Comparison of ENCODE assay signal across 21 mouse cellular contexts in genomic region chr5:107279263-107279662, GRCm38 (mm10). TPM values are rescaled to one million over a fixed set of nuclear protein-coding genes. Genes with fewer than 3 reads are reported as not detected.
DNase-seq lines count a peak whose midpoint lies in the region; ATAC-seq and TF ChIP-seq lines count a peak whose summit lies in the region.
"Had no signal": no experiment of that assay in that cellular context is flagged by ENCODE, and none has a peak within 500 bp of the region (broad histone marks: within the 10 kb centered on the region; RNA-seq: fewer than 3 reads in every experiment).

No protein-coding gene starts in this region.

- no peaks in the 10 kb centered on the region for H3K9me3 ChIP-seq in midbrain, postnatal 0 days (ENCODE audit: low read length)
- H3K9me3 ChIP-seq in midbrain, embryonic 13.5 days: peaks cover 4% of the 10 kb centered on the region; the same call in 1 of the 2 replicates
- H3K9me3 ChIP-seq in stomach, postnatal 0 days (ENCODE audit: control insufficient read depth, low read length): no peaks in the 10 kb centered on the region
- no peaks in the 10 kb centered on the region for H3K9me3 ChIP-seq in intestine, postnatal 0 days (ENCODE audit: control insufficient read depth)
- H3K9me3 ChIP-seq: embryonic facial prominence, embryonic 15.5 days; forebrain, embryonic 15.5 days; midbrain, embryonic 10.5 days had no signal

- 68% methylated on average over 4 of the region's 4 CpGs for WGBS in midbrain, postnatal 0 days
- 77% methylated on average over 4 of the region's 4 CpGs for WGBS in midbrain, embryonic 13.5 days
- 4% methylated on average over 4 of the region's 4 CpGs for WGBS in cerebellum, adult 2 months
- 36% methylated on average over 4 of the region's 4 CpGs for WGBS in stomach, postnatal 0 days
- WGBS in intestine, postnatal 0 days: 73% methylated on average over 4 of the region's 4 CpGs

- TF ChIP-seq CTCF in midbrain, postnatal 0 days (IDR thresholded peaks at IDR 0.05): no peak
- no peak for TF ChIP-seq CTCF in cerebellum, adult 2 months (IDR thresholded peaks at IDR 0.05; ENCODE audit: borderline replicate concordance, insufficient read depth, low read depth, low read length)
- no peak for TF ChIP-seq CTCF in stomach, postnatal 0 days (IDR thresholded peaks at IDR 0.05; ENCODE audit: low read depth)
- TF ChIP-seq CTCF in intestine, postnatal 0 days (IDR thresholded peaks at IDR 0.05; ENCODE audit: low read depth): no peak

- H3K4me1 ChIP-seq in midbrain, postnatal 0 days (ENCODE audit: insufficient read depth, low read length): no peaks in the 10 kb centered on the region
- no peaks in the 10 kb centered on the region for H3K4me1 ChIP-seq in midbrain, embryonic 13.5 days (replicated peaks)
- H3K4me1 ChIP-seq in cerebellum, adult 2 months (ENCODE audit: control insufficient read depth, insufficient read depth, low read length): peaks cover 45% of the 10 kb centered on the region
- H3K4me1 ChIP-seq in stomach, postnatal 0 days (replicated peaks; ENCODE audit: control insufficient read depth, insufficient read depth): no peaks in the 10 kb centered on the region; the same call in 1 of the 2 replicates
- H3K4me1 ChIP-seq in intestine, postnatal 0 days (replicated peaks; ENCODE audit: control insufficient read depth, insufficient read depth, low read length): no peaks in the 10 kb centered on the region
- H3K4me1 ChIP-seq: forebrain, embryonic 15.5 days had no signal

- H3K4me3 ChIP-seq in midbrain, postnatal 0 days (ENCODE audit: low read depth, low read length): no peak overlapping the region
- no peak overlapping the region for H3K4me3 ChIP-seq in midbrain, embryonic 13.5 days (replicated peaks)
- no peak overlapping the region for H3K4me3 ChIP-seq in cerebellum, adult 2 months (replicated peaks; ENCODE audit: insufficient read depth, low read depth, low read length)
- H3K4me3 ChIP-seq in stomach, postnatal 0 days (ENCODE audit: low read depth, low read length): no peak overlapping the region
- no peak overlapping the region for H3K4me3 ChIP-seq in intestine, postnatal 0 days (ENCODE audit: low read depth, low read length)
- H3K4me3 ChIP-seq: embryonic facial prominence, embryonic 15.5 days; forebrain, embryonic 15.5 days; heart, embryonic 13.5 days; midbrain, embryonic 10.5 days had no signal

- no peaks in the 10 kb centered on the region for H3K27me3 ChIP-seq in midbrain, postnatal 0 days (ENCODE audit: insufficient read depth, low read length)
- H3K27me3 ChIP-seq in midbrain, embryonic 13.5 days: no peaks in the 10 kb centered on the region
- H3K27me3 ChIP-seq in cerebellum, adult 2 months (ENCODE audit: control insufficient read depth, insufficient read depth, low read length): no peaks in the 10 kb centered on the region
- H3K27me3 ChIP-seq in stomach, postnatal 0 days (ENCODE audit: control insufficient read depth, insufficient read depth, low read length): no peaks in the 10 kb centered on the region
- no peaks in the 10 kb centered on the region for H3K27me3 ChIP-seq in intestine, postnatal 0 days (replicated peaks; ENCODE audit: control insufficient read depth, insufficient read depth, low read length)
- H3K27me3 ChIP-seq: embryonic facial prominence, embryonic 15.5 days; heart, embryonic 13.5 days had no signal

- ATAC-seq in midbrain, postnatal 0 days (ENCODE audit: low FRiP score): no peak
- ATAC-seq in midbrain, embryonic 13.5 days: no peak
- no peak for ATAC-seq in stomach, postnatal 0 days (ENCODE audit: low FRiP score, low TSS enrichment)
- ATAC-seq in intestine, postnatal 0 days: no peak
- ATAC-seq: forebrain, embryonic 15.5 days had no signal

- H3K36me3 ChIP-seq in midbrain, postnatal 0 days (ENCODE audit: insufficient read depth, low read length): no peaks in the 10 kb centered on the region
- H3K36me3 ChIP-seq in midbrain, embryonic 13.5 days: no peaks in the 10 kb centered on the region
- H3K36me3 ChIP-seq in stomach, postnatal 0 days (ENCODE audit: control insufficient read depth, insufficient read depth, low read length): no peaks in the 10 kb centered on the region
- H3K36me3 ChIP-seq in intestine, postnatal 0 days (ENCODE audit: control insufficient read depth, insufficient read depth): no peaks in the 10 kb centered on the region
- H3K36me3 ChIP-seq: embryonic facial prominence, embryonic 15.5 days; forebrain, embryonic 15.5 days; midbrain, embryonic 10.5 days had no signal

- peak; percentile 94 for DNase-seq in heart, adult 11 months
- DNase-seq in heart, adult 9 months (ENCODE audit: low spot score in 2 of 2): no peak
- peak; percentile 51 for DNase-seq in midbrain, postnatal 0 days (ENCODE audit: low spot score)
- DNase-seq in cerebellum, adult 2 months: peak; percentile 83 to 94
- no peak for DNase-seq in stomach, postnatal 0 days (ENCODE audit: low spot score)
- no peak for DNase-seq in kidney, postnatal 4 days
- DNase-seq: adrenal gland, postnatal 36 days; B cell, adult 2 months; gastrocnemius, postnatal 25 days; kidney, adult 9 months; lung, postnatal 14 days; right cerebral cortex, postnatal 25 days; thymus, postnatal 25 days had no signal

- H3K4me2 ChIP-seq in midbrain, postnatal 0 days (ENCODE audit: low read depth, low read length, poor library complexity, severe bottlenecking): no peak overlapping the region
- no peak overlapping the region for H3K4me2 ChIP-seq in midbrain, embryonic 13.5 days (replicated peaks)
- H3K4me2 ChIP-seq in stomach, postnatal 0 days (replicated peaks; ENCODE audit: low read depth): no peak overlapping the region
- H3K4me2 ChIP-seq in intestine, postnatal 0 days (replicated peaks; ENCODE audit: low read depth): no peak overlapping the region
- H3K4me2 ChIP-seq: embryonic facial prominence, embryonic 15.5 days; forebrain, embryonic 15.5 days; heart, embryonic 13.5 days; hindbrain, embryonic 14.5 days; liver, embryonic 11.5 days had no signal

- no peak overlapping the region for H3K27ac ChIP-seq in midbrain, postnatal 0 days (ENCODE audit: low read depth, low read length)
- no peak overlapping the region for H3K27ac ChIP-seq in midbrain, embryonic 13.5 days
- H3K27ac ChIP-seq in cerebellum, adult 2 months (ENCODE audit: insufficient read depth, low read length): peak overlapping the region; percentile 65
- 0 out of 2 replicates have a peak overlapping the region, but pooled peaks have one; percentile 35 for H3K27ac ChIP-seq in stomach, postnatal 0 days (replicated peaks)
- H3K27ac ChIP-seq in intestine, postnatal 0 days (ENCODE audit: low read depth, low read length): no peak overlapping the region
- H3K27ac ChIP-seq: embryonic facial prominence, embryonic 15.5 days; forebrain, embryonic 15.5 days; heart, embryonic 13.5 days; hindbrain, embryonic 14.5 days; midbrain, embryonic 10.5 days had no signal

- TF ChIP-seq POLR2A in cerebellum, adult 2 months (IDR thresholded peaks at IDR 0.05; ENCODE audit: borderline replicate concordance, insufficient read depth, low read length): no peak

- no peak for TF ChIP-seq EP300 in stomach, postnatal 0 days (optimal IDR thresholded peaks at IDR 0.05)

- H3K9ac ChIP-seq in midbrain, postnatal 0 days (replicated peaks; ENCODE audit: low read length, poor library complexity, severe bottlenecking): no peak overlapping the region
- no peak overlapping the region for H3K9ac ChIP-seq in midbrain, embryonic 13.5 days (replicated peaks)
- H3K9ac ChIP-seq in stomach, postnatal 0 days (ENCODE audit: low read length): no peak overlapping the region
- H3K9ac ChIP-seq in intestine, postnatal 0 days (ENCODE audit: low read depth, low read length): no peak overlapping the region
- H3K9ac ChIP-seq: embryonic facial prominence, embryonic 15.5 days; forebrain, embryonic 15.5 days; heart, embryonic 13.5 days; hindbrain, embryonic 14.5 days had no signal

RNA-seq across cellular contexts. Expression of gene Tgfbr3, which starts 10.2 kb away (rescaled TPM):
- 13.8 and 16.7 TPM in 2 replicates for total RNA-seq in midbrain, postnatal 0 days (2014; rRNA removed)
- 4.0 and 4.3 TPM in 2 replicates for polyA plus RNA-seq in midbrain, postnatal 0 days (2015; fragmentation: Nextera tagmentation; extraction: Ambion mirVana)
- polyA plus RNA-seq in midbrain, embryonic 13.5 days (2015; fragmentation: Nextera tagmentation; extraction: Ambion mirVana): 3.4 and 3.7 TPM in 2 replicates
- polyA plus RNA-seq in cerebellum, adult 2 months (2012; rRNA removed): 11.5 and 12.5 TPM in 2 replicates
- 10.6 and 11.9 TPM in 2 replicates for polyA plus RNA-seq in stomach, postnatal 0 days (2015; fragmentation: Nextera tagmentation; extraction: Ambion mirVana)
- polyA plus RNA-seq in intestine, postnatal 0 days (2015; fragmentation: Nextera tagmentation; extraction: Ambion mirVana): 7.0 and 7.5 TPM in 2 replicates

RNA-seq across cellular contexts. Expression of gene Brdt, which starts 51.7 kb away (rescaled TPM):
- 3.4 and 3.9 TPM in 2 replicates for total RNA-seq in midbrain, postnatal 0 days (2014; rRNA removed)
- polyA plus RNA-seq in midbrain, postnatal 0 days (2015; fragmentation: Nextera tagmentation; extraction: Ambion mirVana): 4.0 and 4.4 TPM in 2 replicates
- 1.5 and 1.7 TPM in 2 replicates for polyA plus RNA-seq in midbrain, embryonic 13.5 days (2015; fragmentation: Nextera tagmentation; extraction: Ambion mirVana)
- 9.2 and 10.7 TPM in 2 replicates for polyA plus RNA-seq in cerebellum, adult 2 months (2012; rRNA removed)
- 1.1 and 1.3 TPM in 2 replicates for polyA plus RNA-seq in stomach, postnatal 0 days (2015; fragmentation: Nextera tagmentation; extraction: Ambion mirVana)
- 0.78 and 1.2 TPM in 2 replicates for polyA plus RNA-seq in intestine, postnatal 0 days (2015; fragmentation: Nextera tagmentation; extraction: Ambion mirVana)

Comparison
In these comparisons a context has a peak if more than half of its experiments do, and no peak if none do; other contexts are left out.
1. DNase-seq: peak in heart, adult 11 months (single experiment), midbrain, postnatal 0 days (single experiment) and cerebellum, adult 2 months (2 of 2); none in heart, adult 9 months (0 of 2), stomach, postnatal 0 days (single experiment) and kidney, postnatal 4 days (0 of 2).
2. H3K27ac ChIP-seq: peak in cerebellum, adult 2 months (single experiment) and stomach, postnatal 0 days (single experiment); none in midbrain, postnatal 0 days (single experiment), midbrain, embryonic 13.5 days (single experiment) and intestine, postnatal 0 days (single experiment).